Mouse (Mus musculus) thymus, adult 2 months (tissue): ENCODE measurements around the gene 3110082I17Rik.

Source experiments
- CTCF ChIP-seq: fragments of 200-500 bp; IDR thresholded peaks from 2 replicates; pipeline ENCODE4 v1.5.1; 2012; ENCODE audit warnings: mild to moderate bottlenecking, control low read depth, low read length, moderate library complexity, borderline replicate concordance; ENCODE audit not compliant: control insufficient read depth, poor library complexity, insufficient read depth; ENCODE audit errors: extremely low read depth
- POLR2A ChIP-seq: fragments of 200-500 bp; IDR thresholded peaks from 2 replicates; pipeline ENCODE4 v1.6.1; 2012; ENCODE audit warnings: mild to moderate bottlenecking, low read length, control low read depth, moderate library complexity; ENCODE audit not compliant: control insufficient read depth, poor library complexity, insufficient read depth; ENCODE audit errors: extremely low read depth

- TF ChIP-seq CTCF (peak; percentile 83; the same call in 1 of the 2 replicates), POLR2A (no peak)
Measured at GRCm38 (mm10) chr5:139505073-139505606, 44.8 kb upstream of the 3110082I17Rik start.
